Mouse (Mus musculus): ENCODE measurements around the gene Phip. TPM values are rescaled to one million over a fixed set of nuclear protein-coding genes. Genes with fewer than 3 reads are reported as not detected.

Gene Phip
- polyA plus RNA-seq, 1 experiment from 2014 or later: 81.3 TPM

- ATAC-seq (ENCODE audit: low FRiP score) (no peak), DNase-seq (ENCODE audit: low spot score) (no peak)
- Histone ChIP-seq H3K9ac (no peak overlapping the region), H3K4me2 (replicated peaks) (no peak overlapping the region), H3K4me1 (replicated peaks; ENCODE audit: control insufficient read depth, insufficient read depth, low read length) (no peaks in the 10 kb centered on the region), H3K4me3 (replicated peaks; ENCODE audit: low read length) (no peak overlapping the region), H3K9me3 (ENCODE audit: control insufficient read depth, low read length) (no peaks in the 10 kb centered on the region), H3K27me3 (ENCODE audit: control insufficient read depth, insufficient read depth, low read length) (no peaks in the 10 kb centered on the region), H3K36me3 (replicated peaks; ENCODE audit: control insufficient read depth, insufficient read depth) (no peaks in the 10 kb centered on the region), H3K27ac (no peak overlapping the region)
- 36% methylated on average over 3 of the region's 3 CpGs for WGBS
These were observed 120.2 kb downstream of the Phip start for GRCm38 (mm10) chr9:82854973-82855614.

GRCm38 (mm10) chr9:82854040-82854439, 121.3 kb downstream of the Phip start:
- H3K36me3 ChIP-seq (replicated peaks; ENCODE audit: control insufficient read depth, insufficient read depth): no peaks in the 10 kb centered on the region
- DNase-seq (ENCODE audit: low spot score): no peak
- WGBS: 63% methylated on average over 2 of the region's 2 CpGs
- no peak overlapping the region for H3K4me3 ChIP-seq (replicated peaks; ENCODE audit: low read length)
- no peaks in the 10 kb centered on the region for H3K9me3 ChIP-seq (ENCODE audit: control insufficient read depth, low read length)
- H3K4me1 ChIP-seq (replicated peaks; ENCODE audit: control insufficient read depth, insufficient read depth, low read length): no peaks in the 10 kb centered on the region
- H3K4me2 ChIP-seq (replicated peaks): no peak overlapping the region
- no peak overlapping the region for H3K9ac ChIP-seq
- peak; percentile 65; the same call in 1 of the 2 replicates for ATAC-seq (ENCODE audit: low FRiP score)
- no peak overlapping the region for H3K27ac ChIP-seq
- H3K27me3 ChIP-seq (ENCODE audit: control insufficient read depth, insufficient read depth, low read length): no peaks in the 10 kb centered on the region

DNA sequence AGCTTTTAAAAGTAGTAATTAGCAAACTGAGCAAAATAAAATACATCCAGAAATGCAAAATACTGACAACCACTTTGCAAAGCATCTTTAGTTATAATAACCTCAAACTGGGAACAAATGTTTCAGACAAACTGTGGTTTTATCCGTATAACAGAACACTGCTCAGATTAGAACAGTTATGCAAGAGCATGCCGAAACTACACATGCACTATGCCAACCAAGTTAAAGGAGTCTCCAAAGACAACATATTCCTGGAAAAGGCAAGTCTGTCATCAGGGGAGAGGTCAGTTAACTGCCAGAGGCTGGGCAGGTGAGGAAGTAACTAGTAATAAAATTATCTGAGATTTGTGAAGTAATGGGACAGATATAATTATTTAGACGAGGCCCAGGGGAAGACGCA, 132.6 kb downstream of the Phip start:
- no peak overlapping the region for H3K4me2 ChIP-seq (replicated peaks)
- no peaks in the 10 kb centered on the region for H3K27me3 ChIP-seq (ENCODE audit: control insufficient read depth, insufficient read depth, low read length)
- no peak overlapping the region for H3K27ac ChIP-seq
- H3K4me1 ChIP-seq (replicated peaks; ENCODE audit: control insufficient read depth, insufficient read depth, low read length): no peaks in the 10 kb centered on the region
- no peak overlapping the region for H3K9ac ChIP-seq
- 94% methylated on average over 4 of the region's 4 CpGs for WGBS
- ATAC-seq (ENCODE audit: low FRiP score) (no peak), DNase-seq (ENCODE audit: low spot score) (no peak)
- H3K36me3 ChIP-seq (replicated peaks; ENCODE audit: control insufficient read depth, insufficient read depth): peaks cover 56% of the 10 kb centered on the region
- no peak overlapping the region for H3K4me3 ChIP-seq (replicated peaks; ENCODE audit: low read length)
- H3K9me3 ChIP-seq (ENCODE audit: control insufficient read depth, low read length): no peaks in the 10 kb centered on the region

DNA sequence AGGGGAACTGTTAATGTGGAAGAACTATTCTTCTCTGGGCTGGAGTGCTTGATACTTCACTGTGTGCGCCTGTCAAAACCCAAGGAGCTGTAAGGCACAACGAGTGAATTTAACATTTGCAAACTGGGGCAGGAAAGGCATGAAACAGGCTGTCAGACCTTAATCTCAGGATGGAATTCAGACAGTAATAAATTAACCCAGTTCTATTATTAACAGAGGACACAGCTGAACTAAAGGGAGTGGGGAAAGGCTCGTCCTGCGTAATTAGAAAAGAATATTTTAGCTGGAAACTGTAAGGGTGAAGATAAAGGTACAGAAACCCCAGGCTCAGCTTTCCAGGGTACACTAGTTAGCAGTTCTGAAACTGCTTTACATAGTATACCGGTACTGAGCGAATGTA, 139.4 kb downstream of the Phip start:
- peaks cover 31% of the 10 kb centered on the region for H3K36me3 ChIP-seq (replicated peaks; ENCODE audit: control insufficient read depth, insufficient read depth)
- H3K27me3 ChIP-seq (ENCODE audit: control insufficient read depth, insufficient read depth, low read length): no peaks in the 10 kb centered on the region
- ATAC-seq (ENCODE audit: low FRiP score) (no peak), DNase-seq (ENCODE audit: low spot score) (no peak)
- WGBS: 68% methylated on average over 6 of the region's 6 CpGs
- no peak overlapping the region for H3K27ac ChIP-seq
- no peak overlapping the region for H3K4me2 ChIP-seq (replicated peaks)
- H3K4me3 ChIP-seq (replicated peaks; ENCODE audit: low read length): no peak overlapping the region
- H3K9ac ChIP-seq: no peak overlapping the region
- H3K4me1 ChIP-seq (replicated peaks; ENCODE audit: control insufficient read depth, insufficient read depth, low read length): peaks cover 9% of the 10 kb centered on the region; the same call in 1 of the 2 replicates
- no peaks in the 10 kb centered on the region for H3K9me3 ChIP-seq (ENCODE audit: control insufficient read depth, low read length)

DNA sequence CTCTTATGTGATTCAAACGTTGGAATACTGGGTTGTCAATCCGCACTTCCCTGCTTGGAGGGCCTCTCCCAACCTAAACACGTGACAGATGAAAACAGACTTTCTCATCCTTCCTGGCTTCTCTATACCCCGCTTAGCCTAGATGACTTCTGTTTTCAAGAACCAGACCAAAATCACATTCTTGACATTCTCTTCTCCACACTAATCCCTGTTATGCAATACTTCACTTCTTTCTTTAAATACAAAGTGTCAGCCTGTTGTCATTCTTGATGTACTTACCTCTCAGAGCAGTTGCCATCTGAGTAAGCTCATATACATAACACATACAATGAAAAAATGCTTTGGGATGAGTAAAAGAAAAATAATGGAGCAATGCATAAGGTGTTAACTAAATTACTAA, 143.4 kb downstream of the Phip start:
- Histone ChIP-seq H3K27me3 (ENCODE audit: control insufficient read depth, insufficient read depth, low read length) (no peaks in the 10 kb centered on the region), H3K36me3 (replicated peaks; ENCODE audit: control insufficient read depth, insufficient read depth) (no peaks in the 10 kb centered on the region), H3K4me2 (replicated peaks) (peak overlapping the region; percentile 24), H3K27ac (no peak overlapping the region), H3K4me1 (replicated peaks; ENCODE audit: control insufficient read depth, insufficient read depth, low read length) (peaks cover 21% of the 10 kb centered on the region), H3K9ac (no peak overlapping the region), H3K9me3 (ENCODE audit: control insufficient read depth, low read length) (no peaks in the 10 kb centered on the region), H3K4me3 (replicated peaks; ENCODE audit: low read length) (no peak overlapping the region)
- DNase-seq (ENCODE audit: low spot score) (no peak), ATAC-seq (ENCODE audit: low FRiP score) (no peak)
- 64% methylated on average over 4 of the region's 4 CpGs for WGBS

- Histone ChIP-seq H3K9me3 (ENCODE audit: control insufficient read depth, low read length) (no peaks in the 10 kb centered on the region), H3K4me3 (replicated peaks; ENCODE audit: low read length) (peak overlapping the region; percentile 93)
- under 1% methylated on average over 64 of the region's 65 CpGs for WGBS
These were observed 145.5 kb downstream of the Phip start for GRCm38 (mm10) chr9:82829693-82830430.

DNA sequence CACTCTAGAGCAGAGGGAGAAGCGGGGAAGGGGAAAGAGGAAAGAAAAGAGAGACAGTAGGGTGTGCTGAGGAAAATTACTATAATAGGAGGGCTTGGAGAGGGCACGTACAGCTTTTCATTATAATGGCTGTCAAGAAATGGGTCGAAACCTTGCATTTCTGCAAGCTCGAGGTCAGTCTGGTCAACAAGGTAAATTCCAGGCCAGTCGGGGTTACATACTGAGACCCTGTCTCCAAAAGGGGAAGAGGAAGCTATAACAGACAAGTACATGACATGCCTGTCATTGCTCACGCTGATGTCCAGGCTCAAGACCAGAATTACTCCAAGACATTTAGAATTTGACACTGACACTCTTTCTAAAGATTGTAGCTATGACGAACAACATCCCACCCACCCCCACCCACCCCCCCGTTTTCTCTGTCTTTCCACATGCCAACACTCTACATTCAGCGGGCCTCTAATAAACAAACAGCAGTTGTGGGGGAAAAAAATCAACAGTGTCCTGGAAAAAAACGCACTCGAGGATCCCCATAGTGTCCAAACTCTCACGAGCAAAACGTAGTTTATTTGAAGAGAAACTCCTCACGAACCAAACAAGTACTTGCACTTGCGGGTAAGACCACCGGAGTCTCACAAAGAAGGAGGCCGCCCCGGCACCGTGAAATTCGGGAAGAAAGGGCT, 146.2 kb downstream of the Phip start, which contains the start of gene Irak1bp1:
Gene Irak1bp1, plus strand, starts transcription at position 534 of the 683 bp plus-strand sequence.
- Histone ChIP-seq H3K27ac (peak within 1 kb of the TSS; percentile 96), H3K27me3 (ENCODE audit: control insufficient read depth, insufficient read depth, low read length) (no peaks in the 10 kb centered on the region), H3K4me1 (replicated peaks; ENCODE audit: control insufficient read depth, insufficient read depth, low read length) (peaks cover 21% of the 10 kb centered on the region), H3K36me3 (replicated peaks; ENCODE audit: control insufficient read depth, insufficient read depth) (no peaks in the 10 kb centered on the region), H3K9ac (peak within 1 kb of the TSS; percentile 93), H3K4me2 (replicated peaks) (peak within 1 kb of the TSS; percentile 69), H3K4me3 (replicated peaks; ENCODE audit: low read length) (peak within 1 kb of the TSS; percentile 93), H3K9me3 (ENCODE audit: control insufficient read depth, low read length) (no peaks in the 10 kb centered on the region)
- ATAC-seq (ENCODE audit: low FRiP score) (peak; percentile 32; the same call in 1 of the 2 replicates), DNase-seq (ENCODE audit: low spot score) (no peak)
- WGBS: 10% methylated on average over 20 of the region's 20 CpGs

More at GRCm38 (mm10) chr9:82829693-82830430, 145.5 kb downstream of the Phip start:
- Histone ChIP-seq H3K27ac (peak overlapping the region; percentile 96), H3K27me3 (ENCODE audit: control insufficient read depth, insufficient read depth, low read length) (no peaks in the 10 kb centered on the region), H3K9ac (peak overlapping the region; percentile 93), H3K4me2 (replicated peaks) (peak overlapping the region; percentile 69), H3K4me1 (replicated peaks; ENCODE audit: control insufficient read depth, insufficient read depth, low read length) (peaks cover 21% of the 10 kb centered on the region), H3K36me3 (replicated peaks; ENCODE audit: control insufficient read depth, insufficient read depth) (no peaks in the 10 kb centered on the region)
- peak; percentile 96 for ATAC-seq (ENCODE audit: low FRiP score)
- peak; percentile 93 for DNase-seq (ENCODE audit: low spot score)

DNA sequence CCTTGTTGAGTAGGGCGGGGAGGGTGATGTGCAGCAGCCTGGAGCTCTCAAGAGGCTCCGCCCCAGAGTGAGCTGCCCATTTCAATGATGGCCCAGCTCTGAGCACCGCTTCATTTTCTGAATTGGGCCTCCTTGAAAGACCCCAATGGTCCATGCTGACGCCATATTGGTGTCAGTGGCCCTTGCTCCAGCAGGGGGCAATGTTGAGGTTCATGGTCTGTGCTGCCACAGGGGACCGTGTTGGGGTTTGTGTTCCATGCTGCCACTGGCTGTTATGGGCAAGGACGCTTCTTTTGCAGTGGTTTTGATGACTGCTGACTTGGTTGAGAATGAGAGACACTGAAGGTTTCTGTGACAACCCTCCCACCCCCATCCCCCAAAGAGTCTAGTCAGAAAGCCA, 148.9 kb downstream of the Phip start:
- Histone ChIP-seq H3K9ac (no peak overlapping the region), H3K4me1 (replicated peaks; ENCODE audit: control insufficient read depth, insufficient read depth, low read length) (peaks cover 15% of the 10 kb centered on the region), H3K4me3 (replicated peaks; ENCODE audit: low read length) (no peak overlapping the region), H3K27ac (no peak overlapping the region), H3K9me3 (ENCODE audit: control insufficient read depth, low read length) (no peaks in the 10 kb centered on the region), H3K27me3 (ENCODE audit: control insufficient read depth, insufficient read depth, low read length) (no peaks in the 10 kb centered on the region), H3K4me2 (replicated peaks) (no peak overlapping the region), H3K36me3 (replicated peaks; ENCODE audit: control insufficient read depth, insufficient read depth) (no peaks in the 10 kb centered on the region)
- WGBS: 92% methylated on average over 6 of the region's 6 CpGs
- no peak for ATAC-seq (ENCODE audit: low FRiP score)
- DNase-seq (ENCODE audit: low spot score): no peak

Measured in hindbrain, embryonic 14.5 days (tissue).